Mouse (Mus musculus) neutrophil, adult 83 days (primary cell): ENCODE results near the gene Carns1. TPM values are rescaled to one million over a fixed set of nuclear protein-coding genes. Genes with fewer than 3 reads are reported as not detected.

Experiments used
- total RNA-seq, 2 experiments: library from RNA; stranded (reverse); gene quantifications; one replicate each; pipeline ENCODE4 v1.2.4; 2023

Carns1 gene
- total RNA-seq: 10 to 100 TPM; 24.4 to 28.9 TPM

DNA sequence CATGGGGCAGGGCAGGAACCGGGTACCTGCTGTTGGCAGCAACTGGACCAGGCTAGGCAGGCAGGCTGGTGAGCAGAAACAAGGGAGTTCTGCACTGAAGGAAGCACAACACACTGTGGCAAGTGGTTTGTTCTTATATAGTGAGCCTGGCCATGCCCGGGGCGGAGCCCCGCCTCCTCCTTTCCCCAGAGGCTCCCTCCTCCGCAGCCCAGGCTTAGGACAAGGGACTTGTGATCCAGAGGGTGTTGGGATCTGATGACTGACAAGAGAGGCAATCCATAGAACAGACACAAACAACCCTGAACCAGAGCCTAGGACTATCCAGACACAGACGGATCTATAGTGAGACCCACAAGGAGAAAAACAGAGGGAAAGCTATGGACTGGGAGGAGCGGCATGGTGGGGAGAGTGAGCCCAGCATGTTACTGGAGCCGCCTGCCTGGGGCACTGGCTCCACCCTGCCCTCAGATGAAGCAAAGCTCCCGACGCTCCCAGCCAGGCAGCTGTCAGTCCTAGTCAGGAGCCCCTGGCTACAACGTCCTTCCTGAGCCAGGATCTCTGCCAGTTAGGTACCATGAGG lies at the start of gene Carns1:
Gene Carns1 (minus strand): TSS at position 112 of the 580 bp plus-strand sequence.

DNA sequence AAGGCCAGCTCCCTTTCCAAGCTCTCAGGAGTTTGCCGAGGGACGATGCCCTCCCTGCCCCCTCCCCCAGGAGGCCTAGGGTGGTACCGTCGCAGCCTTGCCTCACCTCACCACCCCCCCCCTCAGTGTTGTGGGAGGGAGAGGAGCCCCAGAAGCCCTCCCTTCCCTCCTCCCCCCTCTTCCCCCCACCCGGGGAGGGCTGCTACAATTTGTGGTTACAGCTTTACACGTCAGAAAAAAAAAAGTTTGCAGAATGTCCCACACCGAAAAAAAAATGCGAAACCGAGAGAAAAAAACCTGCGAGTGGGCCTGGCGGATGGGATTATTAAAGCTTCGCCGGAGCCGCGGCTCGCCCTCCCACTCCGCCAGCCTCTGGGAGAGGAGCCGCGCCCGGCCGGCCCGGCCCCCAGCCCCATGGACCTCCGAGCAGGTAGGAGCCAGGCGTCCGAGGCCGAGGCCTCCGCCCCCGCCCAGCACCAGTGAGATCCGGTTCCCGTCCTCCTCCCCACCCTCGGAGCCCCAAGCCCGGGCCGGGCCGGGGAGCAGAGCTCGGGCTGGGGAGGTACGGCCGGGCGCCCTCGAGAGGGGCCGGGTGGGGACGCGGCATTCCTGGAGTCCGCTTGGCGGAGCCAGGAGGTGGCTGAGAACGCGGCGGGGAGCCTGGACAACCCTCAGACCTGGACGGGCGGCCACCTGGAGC lies 38.9 kb upstream of the Carns1 start, which contains the start of the genes Clcf1 and AC109138.7:
Gene Clcf1 (plus strand): TSS at position 168 of the 700 bp plus-strand sequence.
Gene AC109138.7 (plus strand): TSS at position 287 of the 700 bp plus-strand sequence.

DNA sequence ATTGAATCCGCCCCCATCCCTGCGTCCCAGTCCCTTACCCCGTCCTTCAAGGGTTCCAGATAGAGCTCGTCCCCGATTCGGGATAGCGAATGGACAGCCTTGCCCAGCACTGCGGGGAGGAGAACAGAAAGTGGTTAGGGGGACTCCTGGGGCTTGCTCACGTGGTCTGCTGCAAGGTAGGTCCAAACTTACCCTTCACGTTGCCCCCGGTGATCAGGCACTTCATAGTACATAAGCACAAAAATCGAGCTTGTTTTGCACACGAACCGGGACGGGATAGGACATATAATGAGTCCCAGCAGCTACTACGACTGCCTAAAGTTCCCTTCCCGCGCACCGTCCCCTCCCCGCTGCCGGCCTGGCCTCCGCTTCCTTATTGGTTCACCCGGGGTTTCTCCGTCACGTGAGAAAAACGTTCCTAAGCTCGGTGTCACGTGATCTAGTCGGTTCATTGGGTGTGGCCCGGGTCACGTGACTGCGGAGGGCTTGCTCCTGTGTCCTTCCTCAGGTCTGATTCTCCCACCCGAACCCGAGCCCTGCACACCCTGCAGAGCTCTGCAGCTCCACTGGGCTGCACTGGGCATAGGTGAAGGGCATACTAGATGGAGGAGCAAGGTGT lies 26.1 kb upstream of the Carns1 start, which contains the start of gene Rad9a:
Gene Rad9a (minus strand): TSS at position 372 of the 619 bp plus-strand sequence.

DNA sequence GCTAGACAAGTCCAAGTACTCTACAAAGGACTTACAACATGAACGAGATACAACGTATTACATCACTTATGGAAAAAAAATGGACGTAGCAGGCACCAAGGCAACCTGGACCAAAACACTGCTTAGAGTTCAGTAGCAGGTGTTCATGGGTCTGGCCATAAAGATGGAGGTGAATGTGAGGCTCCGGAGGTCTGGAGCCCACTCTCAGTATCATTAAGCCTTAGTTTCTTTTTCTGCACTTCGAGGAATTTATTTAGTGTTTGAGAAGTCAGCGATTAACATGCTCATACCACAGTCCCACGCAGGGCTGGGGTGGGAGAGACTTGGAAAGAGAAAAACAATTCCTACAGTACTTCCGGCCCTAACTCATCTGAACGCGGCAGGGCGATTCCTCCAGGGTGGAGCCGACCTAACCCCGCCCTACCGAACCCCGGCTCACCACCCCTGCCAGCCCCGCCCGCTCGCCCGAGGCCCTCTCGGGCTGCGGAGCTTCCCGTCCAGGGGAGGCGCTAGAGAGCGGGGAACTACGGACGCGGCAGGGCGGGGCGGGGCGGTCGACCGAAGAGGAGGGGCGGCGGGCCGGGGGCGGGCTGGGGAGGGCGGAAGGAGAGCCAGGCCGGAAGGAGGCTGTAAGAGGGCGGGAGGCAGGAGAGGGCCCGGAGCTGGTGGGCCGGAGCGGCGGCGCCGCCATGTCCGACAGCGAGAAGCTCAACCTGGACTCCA lies 16.4 kb upstream of the Carns1 start, which contains the start of gene Ppp1ca:
Gene Ppp1ca (plus strand): TSS at position 538 of the 723 bp plus-strand sequence.

DNA sequence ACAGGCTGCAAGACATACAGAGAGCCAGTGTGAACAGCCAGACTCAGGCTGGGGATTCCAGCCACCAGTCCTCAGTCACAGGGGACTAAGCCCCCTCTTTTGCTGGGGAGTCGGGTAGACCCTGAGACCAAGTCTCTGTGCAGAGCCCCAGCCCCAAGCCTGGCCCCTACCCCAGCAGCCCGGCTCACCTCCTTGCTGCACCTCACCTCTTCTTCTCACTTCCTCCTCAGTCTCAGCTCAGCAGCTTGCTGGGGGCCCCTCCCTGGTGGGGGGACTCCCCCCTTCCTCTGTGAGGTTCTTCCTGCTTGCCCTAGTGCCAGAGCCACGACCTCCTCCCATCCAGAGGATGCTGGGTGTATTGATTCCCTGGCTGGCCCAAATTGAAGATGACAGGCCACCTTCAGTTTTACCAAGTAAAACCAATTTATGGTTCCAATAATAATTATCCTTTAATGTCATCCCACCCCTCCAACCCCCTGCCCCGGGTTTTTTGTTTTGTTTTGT lies 15.6 kb upstream of the Carns1 start, which contains the start of gene Tbc1d10c:
Gene Tbc1d10c (minus strand): TSS at position 454 of the 504 bp plus-strand sequence.

DNA sequence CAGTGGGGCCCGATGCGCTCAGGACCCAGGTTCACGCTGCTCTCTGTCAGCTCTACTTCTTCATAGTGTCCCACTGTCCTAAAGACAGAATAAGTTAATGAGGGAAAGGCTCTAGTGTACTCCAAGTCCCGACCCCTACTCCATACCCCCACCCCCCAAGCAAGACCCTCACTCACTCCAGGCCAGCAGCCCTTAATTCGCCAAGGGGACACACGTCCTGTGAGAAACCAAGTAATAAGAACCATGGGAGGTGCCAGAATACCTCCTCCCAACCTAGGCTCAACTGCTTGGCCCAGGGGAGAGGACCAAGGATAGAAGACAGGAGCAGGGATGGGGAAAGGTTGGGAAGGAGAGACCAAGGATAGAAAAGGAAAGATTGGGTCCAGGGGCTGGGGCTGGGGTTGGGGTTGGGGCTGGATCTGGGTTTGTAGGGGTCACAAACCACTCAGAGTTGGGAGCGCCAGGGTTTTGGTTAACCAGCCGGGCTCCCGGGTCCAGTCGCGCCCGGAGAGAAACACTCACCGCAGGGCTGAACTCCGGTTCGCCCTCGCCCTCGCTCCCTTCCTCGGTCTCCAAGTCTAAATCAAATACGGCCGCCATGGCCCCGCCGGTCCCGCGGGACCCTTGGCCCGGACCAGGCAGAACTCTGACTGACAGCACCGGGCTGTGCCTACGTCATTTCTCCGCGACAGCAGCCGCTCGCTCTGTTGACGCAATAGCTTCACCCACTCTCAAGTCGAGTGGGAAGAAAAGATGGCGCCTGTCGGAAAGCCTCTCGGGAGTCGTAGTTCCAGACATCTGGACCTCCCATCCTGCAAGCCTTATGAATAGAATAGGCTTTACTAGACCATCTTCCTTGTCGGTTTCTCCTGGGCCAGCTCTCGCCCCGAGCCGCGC lies 12.4 kb downstream of the Carns1 start, which contains the start of gene Rps6kb2:
Gene Rps6kb2 (minus strand): TSS at position 709 of the 897 bp plus-strand sequence.

DNA sequence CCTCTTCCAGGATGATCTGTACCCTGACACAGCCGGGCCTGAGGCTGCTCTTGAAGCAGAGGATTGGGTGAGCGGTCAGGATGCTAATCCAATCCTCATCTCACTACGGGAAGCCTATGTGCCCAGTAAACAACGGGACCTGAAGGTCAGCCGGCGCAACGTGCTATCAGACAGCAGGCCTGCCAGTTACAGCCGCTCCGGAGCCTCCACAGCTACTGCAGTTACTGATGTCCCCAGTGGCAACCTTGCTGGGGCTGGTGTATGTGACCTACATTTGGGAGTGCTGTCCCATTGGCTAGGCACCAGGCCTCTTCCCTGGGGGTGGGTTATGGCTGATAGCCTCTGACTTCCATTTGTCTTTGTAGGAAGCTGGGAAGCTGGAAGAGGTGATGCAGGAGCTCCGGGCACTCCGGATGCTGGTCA lies 22.0 kb downstream of the Carns1 start, which contains the start of gene Ptprcap:
Gene Ptprcap (plus strand): TSS at position 373 of the 423 bp plus-strand sequence.

DNA sequence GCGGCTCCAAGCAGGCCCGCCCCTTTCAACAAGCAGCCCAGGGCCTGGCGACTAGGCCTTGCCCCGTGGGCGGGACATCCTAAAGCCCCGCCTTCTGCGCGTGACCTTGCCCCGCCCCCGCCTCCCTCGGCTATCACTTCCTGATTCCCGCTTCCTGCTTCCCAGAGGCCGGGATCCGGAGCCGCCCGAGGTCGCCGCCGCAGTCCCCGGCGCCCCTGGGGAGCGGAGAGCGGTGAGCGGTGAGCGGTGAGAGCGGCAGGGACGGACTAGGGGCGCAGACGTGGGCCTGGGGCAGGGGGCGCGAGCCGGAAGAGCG lies 26.8 kb downstream of the Carns1 start, which contains the start of gene Coro1b:
Gene Coro1b (plus strand): TSS at position 129 of the 316 bp plus-strand sequence.

DNA sequence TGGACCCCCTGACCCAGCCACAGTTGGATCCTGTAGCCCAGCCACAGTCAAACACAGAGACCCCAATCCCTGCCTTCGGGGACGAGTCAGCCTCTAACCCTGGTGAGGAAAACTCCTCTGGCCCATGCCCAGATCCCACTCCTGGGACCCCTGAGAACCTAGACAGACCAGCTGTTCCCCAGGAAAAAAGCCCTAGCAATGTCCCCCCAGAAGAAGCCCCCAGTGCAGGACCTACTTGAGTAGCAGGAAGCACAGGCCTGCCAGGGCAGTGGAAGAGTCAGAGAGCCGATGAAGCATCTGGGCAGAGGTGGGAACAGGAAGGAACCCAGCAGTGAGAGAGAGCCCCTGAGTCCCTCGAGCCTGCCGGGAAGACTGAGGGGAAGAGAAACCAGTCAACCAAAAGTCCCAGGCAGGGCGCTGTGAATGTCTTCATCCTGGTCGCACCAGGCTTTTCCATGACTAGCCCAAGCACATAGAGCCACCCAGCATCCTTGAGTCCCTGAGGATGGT lies 31.5 kb downstream of the Carns1 start, which contains the start of gene Cabp4:
Gene Cabp4 (minus strand): TSS at position 275 of the 510 bp plus-strand sequence.

DNA sequence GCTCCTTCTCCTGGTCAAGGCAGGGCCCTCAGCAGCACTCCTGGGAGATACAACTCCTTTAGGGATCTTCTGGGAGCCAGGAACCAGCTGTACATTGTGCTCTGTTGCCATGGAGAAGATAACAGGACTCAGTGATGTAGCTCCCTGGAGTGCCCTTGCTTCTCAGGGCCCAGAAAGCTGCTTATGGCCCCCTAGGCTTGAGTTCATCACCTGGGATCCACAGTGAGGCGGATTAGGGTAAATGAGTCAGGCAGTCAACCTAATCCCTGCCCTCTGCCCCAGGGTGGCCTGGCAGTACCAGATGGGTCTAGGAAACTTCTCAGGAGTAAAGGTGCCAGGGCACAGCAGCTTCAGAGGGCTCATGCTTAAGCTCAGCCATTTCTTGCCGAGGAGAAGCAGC lies 35.8 kb downstream of the Carns1 start, which contains the start of gene Gpr152:
Gene Gpr152 (plus strand): TSS at position 342 of the 400 bp plus-strand sequence.

DNA sequence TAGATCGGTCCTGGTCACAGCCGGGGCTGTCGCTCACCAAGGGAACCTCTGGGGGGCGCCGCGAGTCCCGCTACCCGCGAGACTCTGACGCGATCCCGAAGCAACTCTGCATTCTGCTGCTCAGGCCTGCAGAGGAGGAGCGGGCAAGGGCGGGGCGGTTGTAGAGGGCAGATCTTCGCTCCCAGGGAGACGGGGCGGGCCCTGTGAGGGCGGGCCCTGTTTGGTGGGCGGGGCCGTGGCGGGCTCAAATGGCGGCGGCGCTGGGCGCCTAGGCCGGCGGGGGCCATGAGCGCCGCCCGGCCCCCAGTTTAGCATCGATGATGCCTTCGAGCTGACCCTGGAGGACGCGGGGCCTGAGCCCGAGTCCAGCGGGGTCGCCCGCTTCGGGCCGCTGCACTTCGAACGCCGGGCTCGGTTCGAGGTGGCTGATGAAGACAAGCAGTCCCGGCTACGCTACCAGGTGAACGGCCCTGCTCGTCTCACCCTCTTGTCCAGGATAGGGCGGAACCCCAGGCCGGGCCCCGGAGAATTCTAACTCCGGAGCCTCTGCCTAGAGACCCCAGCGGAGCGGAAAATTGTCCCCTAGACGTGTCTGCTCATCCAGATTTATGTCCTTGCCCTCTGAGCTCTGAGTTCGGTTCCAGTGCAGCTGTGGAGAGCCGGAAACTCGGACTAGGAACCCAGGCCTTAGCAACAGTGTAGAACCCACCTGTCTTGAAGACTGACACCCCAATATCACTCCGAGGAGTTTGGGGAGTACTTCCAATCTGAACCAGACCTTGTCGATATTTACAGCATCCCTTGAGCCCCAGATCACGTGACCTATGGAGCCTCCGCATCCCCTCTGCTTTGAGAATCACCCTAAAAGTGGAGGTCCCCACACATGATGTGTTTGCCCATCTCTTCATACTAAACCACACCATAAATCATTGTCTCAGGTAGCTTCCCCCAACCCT lies 49.3 kb downstream of the Carns1 start, which contains the start of gene Aip:
Gene Aip (minus strand): TSS at position 118 of the 956 bp plus-strand sequence.

Other genes starting within 250 kb of the Carns1 start
- gene Aldh3b1, start 245.7 kb downstream of the Carns1 start, total RNA-seq: 100 to 1,000 TPM; 142 to 144 TPM
- gene Unc93b1, start 240.3 kb downstream of the Carns1 start, total RNA-seq: 100 to 1,000 TPM; 277 to 278 TPM
- gene Aldh3b3, start 216.8 kb downstream of the Carns1 start, total RNA-seq: 10 to 100 TPM; 12.3 to 12.6 TPM
- 10 to 100 TPM; 12.7 to 16.4 TPM for gene Aldh3b2, start 203.2 kb downstream of the Carns1 start, total RNA-seq
- under 1 TPM in 1 of 2 experiments, not detected in 1; 0.42 TPM for gene Acy3, start 188.9 kb downstream of the Carns1 start, total RNA-seq
- gene Tbx10, start 182.7 kb downstream of the Carns1 start, total RNA-seq: not detected
- gene Nudt8, start 174.9 kb downstream of the Carns1 start, total RNA-seq: 1 to 10 TPM; 5.2 to 5.9 TPM
- 1 to 10 TPM in 1 of 2 experiments, under 1 TPM in 1; 0.70 to 1.0 TPM for gene Gm49405, start 174.9 kb downstream of the Carns1 start, total RNA-seq
- 1 to 10 TPM in 1 of 2 experiments, under 1 TPM in 1; 0.55 to 2.2 TPM for gene Doc2g, start 172.2 kb downstream of the Carns1 start, total RNA-seq
- gene Ndufv1, start 162.7 kb downstream of the Carns1 start, total RNA-seq: 10 to 100 TPM; 69.0 to 69.5 TPM
- 10 to 100 TPM; 71.2 to 96.6 TPM for gene Gstp1, start 137.5 kb downstream of the Carns1 start, total RNA-seq
- gene Gstp2, start 129.5 kb downstream of the Carns1 start, total RNA-seq: 1 to 10 TPM; 5.9 to 8.4 TPM
- 1 to 10 TPM; 5.3 to 8.8 TPM for gene Gstp3, start 115.9 kb downstream of the Carns1 start, total RNA-seq
- not detected for gene Cabp2, start 93.9 kb downstream of the Carns1 start, total RNA-seq
- gene Cdk2ap2, start 78.3 kb downstream of the Carns1 start, total RNA-seq: 100 to 1,000 TPM; 208 to 221 TPM
- gene Pitpnm1, start 75.5 kb downstream of the Carns1 start, total RNA-seq: 100 to 1,000 TPM; 161 to 176 TPM
- gene Aip, start 49.6 kb downstream of the Carns1 start, total RNA-seq: 100 to 1,000 TPM in 1 of 2 experiments, 10 to 100 TPM in 1; 96.8 to 101 TPM
- not detected for gene Gpr152, start 35.7 kb downstream of the Carns1 start, total RNA-seq
- under 1 TPM in 1 of 2 experiments, not detected in 1; 0.22 TPM for gene Cabp4, start 31.4 kb downstream of the Carns1 start, total RNA-seq
- gene Coro1b, start 26.9 kb downstream of the Carns1 start, total RNA-seq: 100 to 1,000 TPM; 186 to 201 TPM
- gene Ptprcap, start 21.9 kb downstream of the Carns1 start, total RNA-seq: 10 to 100 TPM in 1 of 2 experiments, 1 to 10 TPM in 1; 8.0 to 11.7 TPM
- gene Rps6kb2, start 12.1 kb downstream of the Carns1 start, total RNA-seq: 10 to 100 TPM; 43.1 to 43.8 TPM
- 100 to 1,000 TPM; 110 to 127 TPM for gene Tbc1d10c, start 15.8 kb upstream of the Carns1 start, total RNA-seq
- gene Ppp1ca, start 16.6 kb upstream of the Carns1 start, total RNA-seq: 100 to 1,000 TPM; 420 to 454 TPM
- 10 to 100 TPM; 30.2 to 36.5 TPM for gene Rad9a, start 26.2 kb upstream of the Carns1 start, total RNA-seq
- gene Clcf1, start 38.8 kb upstream of the Carns1 start, total RNA-seq: 1 to 10 TPM; 2.4 to 2.8 TPM
- gene AC109138.7, start 38.9 kb upstream of the Carns1 start, total RNA-seq: not detected
- 10 to 100 TPM; 55.9 to 59.1 TPM for gene Pold4, start 56.4 kb upstream of the Carns1 start, total RNA-seq
- gene Ssh3, start 93.7 kb upstream of the Carns1 start, total RNA-seq: 10 to 100 TPM; 29.4 to 30.5 TPM
- gene Ankrd13d, start 107.7 kb upstream of the Carns1 start, total RNA-seq: 10 to 100 TPM; 30.7 to 42.6 TPM
- gene Grk2, start 130.7 kb upstream of the Carns1 start, total RNA-seq: 100 to 1,000 TPM; 416 to 479 TPM
- gene Kdm2a, start 222.8 kb upstream of the Carns1 start, total RNA-seq: 100 to 1,000 TPM in 1 of 2 experiments, 10 to 100 TPM in 1; 90.4 to 121 TPM